Mouse (Mus musculus): ENCODE data around the gene Arl13a. TPM values are rescaled to one million over a fixed set of nuclear protein-coding genes. Genes with fewer than 3 reads are reported as not detected.
"Not testable (repeated sequence)": the region's sequence is repeated elsewhere in the genome, so short reads cannot be mapped to it uniquely, and the experiment has no call there.

Gene Arl13a
- total RNA-seq (2021): not detected
- long read RNA-seq: 0 reads

GRCm38 (mm10) chrX:134187201-134187600 lies at the start of gene Arl13a:
TSS of gene Arl13a (plus strand) at chrX:134187501.
- not testable (repeated sequence) for DNase-seq (ENCODE audit: low spot score in 2 of 2)

DNA sequence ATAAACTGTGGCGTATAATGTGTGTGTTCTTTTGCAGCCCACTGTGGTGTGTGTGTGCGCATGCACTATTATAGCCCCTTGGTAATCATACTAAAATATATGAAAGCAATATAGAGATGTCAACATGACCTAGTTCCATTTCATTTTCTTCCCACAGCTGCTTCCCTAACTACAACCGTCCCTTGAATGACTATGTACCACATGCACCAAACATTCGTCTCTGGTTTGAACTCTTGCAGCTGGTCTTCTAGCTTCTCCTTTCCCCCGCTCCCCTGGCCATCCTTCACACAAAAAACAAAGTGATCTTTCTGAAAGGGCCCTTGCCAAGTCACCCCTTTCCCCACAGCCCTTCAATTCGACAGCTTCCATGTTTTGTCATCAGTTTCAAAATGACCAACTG lies 47.3 kb upstream of the Arl13a start:
- DNase-seq (ENCODE audit: low spot score in 2 of 2): no peak

DNA sequence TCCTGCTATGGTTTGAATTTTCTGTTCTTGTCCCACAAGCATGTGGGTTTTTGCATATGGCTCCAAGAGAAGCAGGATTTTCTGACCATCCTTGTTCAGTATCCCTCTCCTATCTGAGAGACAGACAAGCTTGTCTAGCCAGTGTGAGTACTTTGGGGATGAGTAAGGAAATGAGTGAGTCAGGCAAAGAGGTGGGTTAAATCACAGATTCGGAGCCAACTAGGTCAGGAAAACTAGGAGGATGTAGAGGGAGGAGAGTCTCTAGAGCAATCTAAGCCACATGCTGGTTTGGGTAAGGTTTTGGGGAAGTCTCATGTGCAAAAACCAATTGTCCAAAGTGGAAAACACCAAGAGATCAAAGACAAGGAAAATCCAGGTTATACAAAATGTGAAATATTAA lies 45.8 kb upstream of the Arl13a start:
- DNase-seq (ENCODE audit: low spot score in 2 of 2): no peak

- DNase-seq (ENCODE audit: low spot score in 2 of 2): no peak
These were observed 45.3 kb upstream of the Arl13a start for GRCm38 (mm10) chrX:134141986-134142385.

- DNase-seq (ENCODE audit: low spot score in 2 of 2): no peak
These were observed 29.1 kb upstream of the Arl13a start for GRCm38 (mm10) chrX:134158151-134158550.

- no peak for DNase-seq (ENCODE audit: low spot score in 2 of 2)
These were observed 26.9 kb upstream of the Arl13a start for GRCm38 (mm10) chrX:134160442-134160841.

DNA sequence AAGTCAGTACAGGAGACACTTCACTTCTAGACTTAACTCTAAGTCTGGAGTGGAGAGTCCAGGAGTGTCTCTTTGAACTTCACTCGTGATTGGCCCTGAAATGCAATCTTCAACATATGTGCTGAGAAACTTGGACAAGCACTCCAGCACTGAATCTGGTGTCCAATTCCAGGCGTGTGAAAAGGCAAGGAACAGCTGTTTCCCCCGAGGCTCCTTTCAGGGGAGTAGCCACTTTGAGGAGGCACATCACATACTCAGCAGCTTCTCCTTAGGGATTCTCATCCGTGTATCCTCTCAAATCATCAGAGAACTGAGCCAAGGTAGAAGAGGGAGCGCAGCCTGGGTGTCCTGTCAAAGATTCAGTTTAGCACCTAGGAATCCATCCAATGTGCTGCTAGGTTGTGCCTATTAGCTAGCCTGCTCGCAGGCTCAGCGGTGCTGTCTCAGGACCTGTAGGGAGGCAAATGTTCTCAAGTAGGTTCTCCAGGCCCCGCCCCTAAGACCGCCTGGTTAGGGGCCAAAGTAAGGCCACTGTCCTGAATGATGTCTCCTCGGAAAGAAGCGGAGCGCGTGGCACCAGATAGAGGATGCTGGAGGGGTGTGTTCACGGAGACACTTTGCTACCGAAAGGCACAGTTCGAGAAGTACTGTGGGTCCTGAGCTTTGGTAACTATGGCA lies 25.1 kb upstream of the Arl13a start, which contains the start of gene Xkrx:
TSS of gene Xkrx (minus strand) at position 34 of the 678 bp plus-strand sequence.
- DNase-seq (ENCODE audit: low spot score in 2 of 2): no peak

DNA sequence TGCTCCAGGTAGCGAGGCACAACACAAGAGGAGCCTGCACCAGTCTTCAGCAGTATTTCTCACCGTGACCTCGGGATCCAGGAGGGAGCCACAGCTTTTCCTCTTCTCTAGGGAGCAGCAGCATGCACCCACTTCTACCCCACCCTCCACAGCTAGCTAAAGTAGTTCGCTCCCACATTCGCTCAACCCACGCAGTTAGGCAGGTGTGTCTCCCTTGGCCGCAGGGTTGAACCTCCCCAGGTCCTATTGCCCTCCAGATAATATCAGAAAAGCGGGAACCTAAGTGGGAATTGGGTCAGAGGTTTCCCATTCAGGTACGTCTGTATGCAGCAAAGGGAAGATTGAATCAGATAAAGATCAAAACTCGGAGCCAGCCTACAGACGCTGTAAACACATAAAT lies 24.5 kb upstream of the Arl13a start:
- DNase-seq (ENCODE audit: low spot score in 2 of 2): peak in 1 of 2 experiments; percentile 4

DNA sequence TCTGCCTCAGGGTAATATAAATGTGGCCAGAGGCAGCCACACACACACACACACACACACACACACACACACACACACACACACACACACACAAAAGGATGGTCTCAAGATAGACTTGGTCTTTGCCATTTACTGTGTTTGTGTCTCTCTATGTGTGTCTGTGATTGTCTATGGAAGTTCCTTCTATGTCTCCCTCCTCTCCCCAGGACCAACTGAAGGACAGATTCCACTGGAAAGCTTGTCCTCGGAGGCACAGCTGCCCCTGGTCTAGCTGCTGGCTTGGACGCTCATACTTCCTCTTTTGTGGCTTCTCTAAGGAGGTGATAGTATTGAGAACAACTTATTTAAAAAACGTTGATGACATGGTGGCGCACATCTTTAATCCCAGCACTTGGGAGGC lies 23.8 kb upstream of the Arl13a start:
- no peak for DNase-seq (ENCODE audit: low spot score in 2 of 2)

GRCm38 (mm10) chrX:134170584-134170983 lies 16.7 kb upstream of the Arl13a start:
- DNase-seq (ENCODE audit: low spot score in 2 of 2): no peak

DNA sequence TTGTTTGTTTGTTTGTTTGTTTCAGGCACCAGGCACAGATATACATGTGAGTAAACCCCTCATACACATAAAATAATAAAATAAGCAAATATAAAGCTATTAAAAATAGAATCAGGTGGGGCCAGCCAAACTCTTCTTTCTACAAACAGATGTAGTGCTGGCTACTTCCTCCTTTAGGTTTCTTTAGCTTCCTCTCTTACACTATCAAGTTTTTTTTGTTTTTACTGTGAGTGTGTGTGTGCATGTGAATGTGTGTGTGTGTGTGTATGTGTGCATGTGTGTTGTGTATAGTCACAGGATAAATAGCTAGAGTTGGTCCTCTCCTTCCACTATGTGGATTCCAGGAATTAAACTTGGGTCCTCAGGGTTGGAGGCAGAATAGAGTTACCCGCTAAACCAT lies 12.6 kb upstream of the Arl13a start:
- no peak for DNase-seq (ENCODE audit: low spot score in 2 of 2)

GRCm38 (mm10) chrX:134208491-134208890 lies 21.2 kb downstream of the Arl13a start:
- DNase-seq (ENCODE audit: low spot score in 2 of 2): no peak

- peak in 1 of 2 experiments; percentile 21 for DNase-seq (ENCODE audit: low spot score in 2 of 2)
These were observed 23.9 kb downstream of the Arl13a start for GRCm38 (mm10) chrX:134211151-134211642.

GRCm38 (mm10) chrX:134218161-134218560 lies 30.9 kb downstream of the Arl13a start:
- no peak for DNase-seq (ENCODE audit: low spot score in 2 of 2)

- no peak for DNase-seq (ENCODE audit: low spot score in 2 of 2)
These were observed 33.3 kb downstream of the Arl13a start for GRCm38 (mm10) chrX:134220618-134221017.

DNA sequence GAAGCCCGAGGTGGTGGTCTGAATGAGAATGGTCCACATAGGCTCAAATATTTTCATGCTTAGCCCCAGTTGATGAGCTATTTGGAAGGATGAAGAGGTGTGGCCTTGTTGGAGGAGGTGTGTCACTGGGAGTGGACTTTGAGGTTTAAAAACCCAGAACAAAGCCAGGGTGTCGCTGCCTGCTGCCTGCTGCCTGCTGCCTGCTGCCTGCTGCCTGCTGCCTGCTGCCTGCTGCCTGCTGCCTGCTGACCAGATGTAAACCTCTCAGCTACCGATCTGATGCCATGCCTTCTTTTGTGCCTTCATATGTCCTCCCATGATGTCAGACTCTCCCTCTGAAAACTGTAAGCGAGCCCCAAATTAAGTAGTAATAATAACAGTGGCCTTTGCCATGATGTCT lies 34.6 kb downstream of the Arl13a start, which contains the start of gene Nox1:
TSS of gene Nox1 (minus strand) at position 101 of the 400 bp plus-strand sequence.
- no peak for DNase-seq (ENCODE audit: low spot score in 2 of 2)

GRCm38 (mm10) chrX:134233048-134233447 lies 45.7 kb downstream of the Arl13a start:
- DNase-seq (ENCODE audit: low spot score in 2 of 2): no peak

DNA sequence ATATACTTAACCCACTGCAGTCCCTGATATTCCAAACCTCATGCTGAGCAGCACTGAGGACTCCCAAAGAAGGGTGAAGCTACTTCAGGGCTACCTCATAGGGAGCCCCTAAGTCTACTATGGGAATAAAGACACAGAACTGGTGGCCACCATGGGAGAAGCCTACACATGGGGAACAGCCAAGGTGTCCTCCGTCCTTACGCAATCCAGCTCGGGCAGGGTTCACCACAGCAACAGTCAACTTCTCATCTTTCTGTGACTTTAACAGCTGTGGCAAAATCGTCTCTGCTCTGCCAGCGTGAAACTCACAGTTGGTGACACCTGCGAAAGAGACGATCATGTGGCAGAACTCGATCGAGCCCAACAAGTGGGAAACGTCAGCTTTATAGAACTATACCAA lies 51.0 kb downstream of the Arl13a start:
- no peak for DNase-seq (ENCODE audit: low spot score in 2 of 2)

GRCm38 (mm10) chrX:134245946-134246345 lies 58.6 kb downstream of the Arl13a start:
- DNase-seq (ENCODE audit: low spot score in 2 of 2): no peak

DNA sequence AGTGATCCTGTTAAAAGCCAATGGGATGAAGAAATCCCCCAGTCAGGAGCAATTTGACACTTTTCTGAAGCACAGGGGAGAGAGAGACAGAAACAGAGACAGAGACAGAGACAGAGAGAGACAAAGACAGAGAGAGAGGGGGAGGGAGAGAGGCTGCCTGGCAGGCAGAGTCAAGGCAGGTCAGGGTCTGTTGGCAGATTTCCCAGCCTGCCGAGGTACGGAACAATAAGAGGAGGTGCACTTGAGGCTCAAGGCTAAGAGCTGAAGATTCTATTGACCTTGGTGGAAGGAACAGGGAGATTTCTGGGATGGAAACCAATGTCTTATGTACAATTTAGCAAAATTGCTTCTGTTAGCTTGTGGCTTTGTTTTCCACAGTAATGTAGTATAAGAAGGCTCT lies 60.9 kb downstream of the Arl13a start:
- no peak for DNase-seq (ENCODE audit: low spot score in 2 of 2)
